Mouse (Mus musculus): Measurements from ENCODE around the gene Lbx1. TPM values are rescaled to one million over a fixed set of nuclear protein-coding genes. Genes with fewer than 3 reads are reported as not detected.

Lbx1 gene
- polyA plus RNA-seq (2012; rRNA removed) = not detected in 2 replicates

- H3K27ac ChIP-seq (ENCODE audit: control insufficient read depth, insufficient read depth, low read depth, low read length) = no peak within 1 kb of the TSS
- H3K4me3 ChIP-seq (ENCODE audit: control insufficient read depth, low read depth, low read length) = peak within 1 kb of the TSS; percentile 19; the same call in 1 of the 2 replicates
- TF ChIP-seq CTCF (IDR thresholded peaks at IDR 0.05; ENCODE audit: control insufficient read depth, insufficient read depth, insufficient replicate concordance, low read depth, low read length) = no peak
- no peak for TF ChIP-seq POLR2A (IDR thresholded peaks at IDR 0.05; ENCODE audit: control insufficient read depth, low read depth, low read length)
- H3K36me3 ChIP-seq (ENCODE audit: control insufficient read depth, insufficient read depth, low read length) = no peaks in the 10 kb centered on the region
- H3K4me1 ChIP-seq (ENCODE audit: control insufficient read depth, insufficient read depth, low read length) = peaks cover 27% of the 10 kb centered on the region
- H3K27me3 ChIP-seq (ENCODE audit: control insufficient read depth, insufficient read depth, low read length) = peaks cover 33% of the 10 kb centered on the region
Measured at GRCm38 (mm10) chr19:45235766-45236362, at the start of gene Lbx1. Gene Lbx1 (minus strand): TSS chr19:45235812.

DNA sequence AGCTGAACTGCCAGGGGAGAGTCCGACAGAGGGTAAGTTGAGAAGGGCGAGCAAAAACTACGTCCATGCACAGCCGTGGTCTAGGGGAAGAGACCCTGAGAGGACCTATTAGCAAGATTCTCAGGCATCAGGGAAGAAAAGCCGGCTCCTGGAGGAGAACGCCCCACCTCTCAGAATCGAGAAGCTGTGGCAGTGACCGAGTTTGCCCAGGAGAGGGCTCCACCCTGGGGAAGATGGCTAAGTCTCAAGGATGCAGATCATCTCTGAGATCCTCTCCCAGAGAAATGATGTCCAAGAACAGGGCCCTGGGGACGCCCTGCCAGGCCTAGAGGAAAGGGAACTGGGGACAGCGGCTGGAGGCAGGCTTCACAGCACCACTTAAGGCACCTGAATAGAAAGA is 47.7 kb upstream of the Lbx1 start:
- H3K4me1 ChIP-seq (ENCODE audit: control insufficient read depth, insufficient read depth, low read length) = no peaks in the 10 kb centered on the region
- no peak overlapping the region for H3K4me3 ChIP-seq (ENCODE audit: control insufficient read depth, low read depth, low read length)
- no peaks in the 10 kb centered on the region for H3K36me3 ChIP-seq (ENCODE audit: control insufficient read depth, insufficient read depth, low read length)
- H3K27ac ChIP-seq (ENCODE audit: control insufficient read depth, insufficient read depth, low read depth, low read length) = no peak overlapping the region
- TF ChIP-seq CTCF (IDR thresholded peaks at IDR 0.05; ENCODE audit: control insufficient read depth, insufficient read depth, insufficient replicate concordance, low read depth, low read length) (peak; percentile 51), POLR2A (IDR thresholded peaks at IDR 0.05; ENCODE audit: control insufficient read depth, low read depth, low read length) (no peak)
- H3K27me3 ChIP-seq (ENCODE audit: control insufficient read depth, insufficient read depth, low read length) = no peaks in the 10 kb centered on the region

GRCm38 (mm10) chr19:45276196-45276595 is 40.6 kb upstream of the Lbx1 start:
- TF ChIP-seq POLR2A (IDR thresholded peaks at IDR 0.05; ENCODE audit: control insufficient read depth, low read depth, low read length) = no peak
- no peak for TF ChIP-seq CTCF (IDR thresholded peaks at IDR 0.05; ENCODE audit: control insufficient read depth, insufficient read depth, insufficient replicate concordance, low read depth, low read length)
- no peaks in the 10 kb centered on the region for H3K27me3 ChIP-seq (ENCODE audit: control insufficient read depth, insufficient read depth, low read length)
- H3K36me3 ChIP-seq (ENCODE audit: control insufficient read depth, insufficient read depth, low read length) = no peaks in the 10 kb centered on the region
- H3K4me1 ChIP-seq (ENCODE audit: control insufficient read depth, insufficient read depth, low read length) = no peaks in the 10 kb centered on the region
- H3K4me3 ChIP-seq (ENCODE audit: control insufficient read depth, low read depth, low read length) = no peak overlapping the region
- H3K27ac ChIP-seq (ENCODE audit: control insufficient read depth, insufficient read depth, low read depth, low read length) = no peak overlapping the region

- TF ChIP-seq CTCF (IDR thresholded peaks at IDR 0.05; ENCODE audit: control insufficient read depth, insufficient read depth, insufficient replicate concordance, low read depth, low read length) (no peak), POLR2A (IDR thresholded peaks at IDR 0.05; ENCODE audit: control insufficient read depth, low read depth, low read length) (no peak)
- Histone ChIP-seq H3K4me1 (ENCODE audit: control insufficient read depth, insufficient read depth, low read length) (peaks cover 5% of the 10 kb centered on the region; the same call in 1 of the 2 replicates), H3K27ac (ENCODE audit: control insufficient read depth, insufficient read depth, low read depth, low read length) (no peak overlapping the region), H3K27me3 (ENCODE audit: control insufficient read depth, insufficient read depth, low read length) (no peaks in the 10 kb centered on the region), H3K4me3 (ENCODE audit: control insufficient read depth, low read depth, low read length) (no peak overlapping the region), H3K36me3 (ENCODE audit: control insufficient read depth, insufficient read depth, low read length) (no peaks in the 10 kb centered on the region)
Measured at GRCm38 (mm10) chr19:45271986-45272385, 36.4 kb upstream of the Lbx1 start.

GRCm38 (mm10) chr19:45262995-45263394 is 27.4 kb upstream of the Lbx1 start:
- H3K36me3 ChIP-seq (ENCODE audit: control insufficient read depth, insufficient read depth, low read length) = no peaks in the 10 kb centered on the region
- H3K4me1 ChIP-seq (ENCODE audit: control insufficient read depth, insufficient read depth, low read length) = no peaks in the 10 kb centered on the region
- H3K27me3 ChIP-seq (ENCODE audit: control insufficient read depth, insufficient read depth, low read length) = no peaks in the 10 kb centered on the region
- TF ChIP-seq POLR2A (IDR thresholded peaks at IDR 0.05; ENCODE audit: control insufficient read depth, low read depth, low read length) = no peak
- no peak for TF ChIP-seq CTCF (IDR thresholded peaks at IDR 0.05; ENCODE audit: control insufficient read depth, insufficient read depth, insufficient replicate concordance, low read depth, low read length)
- no peak overlapping the region for H3K4me3 ChIP-seq (ENCODE audit: control insufficient read depth, low read depth, low read length)
- no peak overlapping the region for H3K27ac ChIP-seq (ENCODE audit: control insufficient read depth, insufficient read depth, low read depth, low read length)

DNA sequence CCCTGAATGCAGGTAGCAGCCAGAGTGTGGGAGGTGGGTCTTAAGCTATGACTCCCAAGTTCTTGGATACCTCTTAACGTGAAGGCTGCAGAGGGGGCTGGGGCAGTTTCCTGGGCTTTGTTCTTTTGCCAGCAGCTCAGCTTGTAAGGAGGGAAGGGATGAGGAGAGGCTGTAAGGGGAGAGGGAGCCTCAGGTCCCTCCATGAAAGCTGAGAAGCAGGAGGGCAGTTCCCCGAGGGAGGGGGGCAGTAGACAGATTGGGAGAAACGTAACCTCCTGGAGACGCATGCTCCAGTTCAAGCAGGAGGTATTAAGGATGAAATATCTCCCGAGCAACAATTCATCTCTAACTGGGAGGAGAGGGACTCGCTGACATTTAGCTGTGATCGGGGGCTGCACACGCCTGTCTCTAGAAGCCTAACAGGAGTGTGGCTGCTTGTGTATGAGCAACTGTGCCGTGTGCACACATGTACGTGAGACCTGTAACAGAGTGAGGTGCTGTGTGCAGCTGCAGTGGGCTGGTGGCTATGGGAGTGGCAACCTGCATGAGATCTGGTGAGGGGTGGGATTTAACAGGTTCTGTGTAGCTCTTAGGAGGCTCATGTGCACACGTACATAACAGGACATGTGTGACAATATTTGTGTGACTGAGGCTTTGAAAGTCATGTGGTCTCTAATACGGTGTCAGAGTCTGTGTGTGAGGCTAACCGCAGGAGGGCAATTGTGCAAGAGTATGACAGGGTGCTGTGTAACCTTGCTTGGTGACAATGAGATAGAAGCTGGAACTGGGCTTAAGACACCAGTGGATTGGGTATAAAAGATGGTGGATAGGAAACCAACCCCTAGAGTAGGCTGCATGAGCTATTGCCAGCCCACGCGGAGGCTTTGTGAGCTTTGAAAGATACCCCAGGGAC is 22.1 kb upstream of the Lbx1 start:
- Histone ChIP-seq H3K36me3 (ENCODE audit: control insufficient read depth, insufficient read depth, low read length) (no peaks in the 10 kb centered on the region), H3K4me1 (ENCODE audit: control insufficient read depth, insufficient read depth, low read length) (no peaks in the 10 kb centered on the region), H3K4me3 (ENCODE audit: control insufficient read depth, low read depth, low read length) (no peak overlapping the region), H3K27me3 (ENCODE audit: control insufficient read depth, insufficient read depth, low read length) (no peaks in the 10 kb centered on the region), H3K27ac (ENCODE audit: control insufficient read depth, insufficient read depth, low read depth, low read length) (no peak overlapping the region)
- TF ChIP-seq POLR2A (IDR thresholded peaks at IDR 0.05; ENCODE audit: control insufficient read depth, low read depth, low read length) (no peak), CTCF (IDR thresholded peaks at IDR 0.05; ENCODE audit: control insufficient read depth, insufficient read depth, insufficient replicate concordance, low read depth, low read length) (no peak)

DNA sequence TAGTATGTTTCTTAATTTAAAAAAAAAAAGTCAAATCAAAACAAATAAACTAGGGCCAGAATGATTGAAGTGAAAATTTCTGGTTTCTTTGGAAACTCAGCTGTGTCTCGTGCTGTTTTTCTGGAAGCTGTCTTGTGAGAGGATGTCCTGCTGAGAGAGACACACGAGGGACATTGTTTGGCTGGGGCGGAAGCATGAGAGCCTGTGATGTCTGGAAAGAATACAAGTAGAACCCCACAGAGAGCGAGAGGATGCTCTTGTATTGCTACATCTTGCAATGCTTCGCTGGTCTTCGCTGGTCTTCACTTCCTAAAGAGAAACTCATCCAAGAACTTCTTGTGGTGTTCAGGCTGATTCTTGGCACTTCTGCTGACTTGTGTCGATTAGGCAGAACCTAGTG is 19.2 kb upstream of the Lbx1 start:
- Histone ChIP-seq H3K36me3 (ENCODE audit: control insufficient read depth, insufficient read depth, low read length) (no peaks in the 10 kb centered on the region), H3K4me3 (ENCODE audit: control insufficient read depth, low read depth, low read length) (no peak overlapping the region), H3K4me1 (ENCODE audit: control insufficient read depth, insufficient read depth, low read length) (no peaks in the 10 kb centered on the region), H3K27ac (ENCODE audit: control insufficient read depth, insufficient read depth, low read depth, low read length) (no peak overlapping the region), H3K27me3 (ENCODE audit: control insufficient read depth, insufficient read depth, low read length) (no peaks in the 10 kb centered on the region)
- TF ChIP-seq CTCF (IDR thresholded peaks at IDR 0.05; ENCODE audit: control insufficient read depth, insufficient read depth, insufficient replicate concordance, low read depth, low read length) = no peak
- TF ChIP-seq POLR2A (IDR thresholded peaks at IDR 0.05; ENCODE audit: control insufficient read depth, low read depth, low read length) = no peak
